Mouse (Mus musculus) stomach, embryonic 14.5 days (tissue): ENCODE data around the gene Gsap. TPM values are rescaled to one million over a fixed set of nuclear protein-coding genes. Genes with fewer than 3 reads are reported as not detected.
"Not testable (repeated sequence)": the region's sequence is repeated elsewhere in the genome, so short reads cannot be mapped to it uniquely, and the experiment has no call there.

Experiments
- ATAC-seq: fragments of 200-750 bp; cut with Nextera tagmentation; 2 replicates; pipeline ENCODE4 v1.8.0; 2017; ENCODE audit warnings: low read depth, moderate TSS enrichment; ENCODE audit not compliant: insufficient number of reproducible peaks, insufficient read depth, low FRiP score
- H3K27ac ChIP-seq: fragments of 300-500 bp; sonication (generic); 2 replicates; pipeline ENCODE4 v1.5.1; 2014; ENCODE audit warnings: mild to moderate bottlenecking, low read length, moderate library complexity, mixed read lengths
- H3K27me3 ChIP-seq: fragments of 300-500 bp; sonication (generic); 2 replicates; pipeline ENCODE4 v1.6.1; 2014; ENCODE audit warnings: low read length, control low read depth, mixed read lengths; ENCODE audit not compliant: control insufficient read depth, insufficient read depth
- H3K36me3 ChIP-seq: fragments of 300-500 bp; sonication (generic); 2 replicates; pipeline ENCODE4 v1.6.1; 2014; ENCODE audit warnings: mild to moderate bottlenecking, control low read depth, low read length, moderate library complexity, mixed read lengths; ENCODE audit not compliant: control insufficient read depth, insufficient read depth
- H3K4me1 ChIP-seq: fragments of 300-500 bp; sonication (generic); 2 replicates; pipeline ENCODE4 v1.6.1; 2014; ENCODE audit warnings: low read length, control low read depth, mixed read lengths; ENCODE audit not compliant: control insufficient read depth, insufficient read depth
- H3K4me2 ChIP-seq: fragments of 300-500 bp; sonication (generic); replicated peaks from 2 replicates; pipeline ENCODE4 v1.6.1; 2014; ENCODE audit warnings: low read depth, low read length, control low read depth
- H3K4me3 ChIP-seq: fragments of 300-500 bp; sonication (generic); 2 replicates; pipeline ENCODE4 v1.5.1; 2014; ENCODE audit warnings: low read depth, low read length, control low read depth
- H3K9ac ChIP-seq: fragments of 300-500 bp; sonication (generic); replicated peaks from 2 replicates; pipeline ENCODE4 v1.6.1; 2014; ENCODE audit warnings: low read depth, mild to moderate bottlenecking, control low read depth, low read length, moderate library complexity, mixed read lengths
- H3K9me3 ChIP-seq: fragments of 300-500 bp; sonication (generic); 2 replicates; pipeline ENCODE4 v1.6.1; 2016; ENCODE audit warnings: low read depth, low read length, control low read depth; ENCODE audit not compliant: control insufficient read depth
- WGBS: fragments of 180-500 bp; shearing (Covaris S2); extraction: QIAGEN DNeasy Blood & Tissue Kit; methylation state at CpG from one replicate; pipeline ENCODE4 v1.1.7; 2014; 5-methylcytosine and 5-hydroxymethylcytosine counted together
- polyA plus RNA-seq: library from polyadenylated mRNA; unstranded; fragments of >200 nt; fragmentation: Nextera tagmentation; extraction: Ambion mirVana; gene quantifications from 2 replicates; pipeline ENCODE4 v1.2.1, GENCODE M21; 2014

Gene Gsap
- polyA plus RNA-seq, 1 experiment from 2014 or later, result 1.8 TPM

DNA sequence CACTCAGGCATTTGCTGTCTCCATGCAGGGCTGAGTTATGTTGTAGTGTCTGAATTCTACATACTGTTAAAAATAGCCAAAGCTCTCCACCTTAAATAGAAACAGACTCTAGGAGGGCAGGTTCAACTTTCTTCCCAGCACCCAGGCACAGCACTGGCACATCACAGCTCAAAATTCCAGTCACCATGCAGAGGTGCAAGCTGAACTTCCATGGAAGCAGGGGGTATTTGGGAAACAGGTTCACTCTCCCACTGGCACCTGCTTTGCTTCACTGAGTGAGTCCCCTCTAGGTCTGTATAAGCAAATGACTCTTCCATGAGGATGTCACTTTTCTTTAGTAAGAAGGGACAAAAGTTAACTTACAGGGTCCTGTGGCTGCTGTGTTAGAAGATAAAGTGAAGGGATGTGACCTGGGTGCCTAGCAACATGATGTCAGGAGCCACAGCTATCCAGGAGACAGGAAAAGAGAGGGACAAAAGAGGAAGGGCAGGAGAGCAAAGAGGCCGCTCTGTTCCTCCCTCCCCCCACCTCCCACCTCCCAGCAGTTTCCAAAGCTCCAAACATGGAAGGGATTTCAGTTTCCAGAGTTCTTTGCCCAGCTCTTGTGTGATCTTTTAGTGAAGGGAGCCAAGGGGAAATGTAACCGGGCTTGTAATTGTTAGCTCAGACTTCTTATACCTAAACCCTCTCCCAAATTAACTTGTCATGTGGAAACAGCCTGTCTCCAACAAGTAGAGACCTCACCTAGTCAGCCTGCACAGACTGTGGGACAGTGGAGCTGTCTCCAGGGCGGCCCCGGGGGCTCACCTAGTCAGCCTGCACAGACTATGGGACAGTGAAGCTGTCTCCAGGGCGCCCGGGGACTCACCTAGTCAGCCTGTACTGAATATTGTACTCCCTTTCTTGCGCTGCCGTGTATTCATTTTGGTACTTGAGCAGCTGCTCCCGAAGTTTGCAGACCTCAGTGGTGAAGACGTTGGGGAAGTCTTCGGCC is 143.9 kb downstream of the Gsap start:
- no peaks in the 10 kb centered on the region for H3K9me3 ChIP-seq
- H3K27ac ChIP-seq, result peak overlapping the region; percentile 44; the same call in 1 of the 2 replicates
- H3K9ac ChIP-seq, result no peak overlapping the region
- H3K4me3 ChIP-seq, result no peak overlapping the region
- no peak overlapping the region for H3K4me2 ChIP-seq
- no peaks in the 10 kb centered on the region for H3K36me3 ChIP-seq
- H3K27me3 ChIP-seq, result no peaks in the 10 kb centered on the region
- H3K4me1 ChIP-seq, result peaks cover 4% of the 10 kb centered on the region; the same call in 1 of the 2 replicates
- 61% methylated on average over 11 of the region's 11 CpGs for whole genome bisulfite sequencing
- ATAC-seq, result 0 out of 2 replicates have a peak, but pooled peaks have one; percentile 65

- Histone ChIP-seq H3K9ac (no peak overlapping the region), H3K9me3 (no peaks in the 10 kb centered on the region), H3K27ac (no peak overlapping the region), H3K4me3 (no peak overlapping the region), H3K4me1 (peaks cover 4% of the 10 kb centered on the region; the same call in 1 of the 2 replicates), H3K4me2 (no peak overlapping the region), H3K36me3 (no peaks in the 10 kb centered on the region), H3K27me3 (no peaks in the 10 kb centered on the region)
- no peak for ATAC-seq
- WGBS, result 70% methylated on average over 5 of the region's 5 CpGs
Measured at GRCm38 (mm10) chr5:21331656-21332055, 145.6 kb downstream of the Gsap start.

DNA sequence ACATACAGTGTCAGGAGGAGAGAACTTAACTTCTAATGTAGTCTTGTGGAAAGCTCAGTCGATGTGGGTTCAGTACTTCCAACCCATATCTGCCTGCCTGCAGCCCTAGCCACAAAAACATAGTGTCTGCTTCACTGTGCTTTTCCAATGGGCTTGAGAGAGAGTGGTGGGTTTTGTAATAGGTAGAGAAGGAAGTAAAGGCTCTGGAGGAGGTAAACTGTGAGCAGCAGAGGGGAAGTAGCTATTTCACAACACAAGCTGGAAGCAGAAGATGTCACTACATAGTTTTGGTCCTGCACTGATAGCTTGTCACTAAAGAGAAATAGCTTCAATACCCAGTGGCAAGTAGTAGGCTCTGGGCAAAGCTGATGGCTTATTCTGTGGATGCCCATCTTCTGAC is 146.1 kb downstream of the Gsap start:
- H3K27ac ChIP-seq, result no peak overlapping the region
- H3K4me2 ChIP-seq, result no peak overlapping the region
- no peaks in the 10 kb centered on the region for H3K36me3 ChIP-seq
- no peaks in the 10 kb centered on the region for H3K27me3 ChIP-seq
- WGBS, result 81% methylated on average over 1 of the region's 1 CpGs
- H3K9me3 ChIP-seq, result no peaks in the 10 kb centered on the region
- H3K4me1 ChIP-seq, result peaks cover 4% of the 10 kb centered on the region; the same call in 1 of the 2 replicates
- no peak overlapping the region for H3K4me3 ChIP-seq
- no peak overlapping the region for H3K9ac ChIP-seq
- no peak for ATAC-seq

- ATAC-seq, H3K9ac ChIP-seq, H3K36me3 ChIP-seq, H3K4me2 ChIP-seq, H3K27ac ChIP-seq, H3K9me3 ChIP-seq, H3K4me3 ChIP-seq, H3K27me3 ChIP-seq, H3K4me1 ChIP-seq: not testable (repeated sequence)
Measured at GRCm38 (mm10) chr5:21342265-21342664, 156.2 kb downstream of the Gsap start.

DNA sequence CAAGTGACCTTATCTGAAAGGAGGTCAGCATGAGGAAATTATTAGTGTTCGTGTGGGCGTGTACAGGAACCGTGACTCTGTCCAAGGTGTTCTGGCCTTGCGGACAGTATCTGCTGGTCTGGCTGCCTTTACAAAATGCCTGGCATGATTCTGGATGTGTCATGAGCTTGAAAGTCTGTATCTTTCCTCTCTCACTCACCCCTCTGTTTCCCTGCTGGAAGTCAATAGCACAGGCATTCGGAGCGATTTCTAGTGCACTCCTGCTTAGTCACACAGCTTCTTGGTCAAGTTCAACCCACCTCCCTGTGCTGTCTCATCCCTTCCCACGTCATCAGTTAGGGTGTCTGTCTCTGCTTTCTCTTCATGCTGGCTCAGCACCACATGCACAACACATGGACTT is 162.3 kb downstream of the Gsap start:
- 84% methylated on average over 7 of the region's 7 CpGs for WGBS
- H3K9me3 ChIP-seq, result no peaks in the 10 kb centered on the region
- ATAC-seq, result no peak
- no peaks in the 10 kb centered on the region for H3K4me1 ChIP-seq
- no peak overlapping the region for H3K27ac ChIP-seq
- no peak overlapping the region for H3K9ac ChIP-seq
- H3K4me2 ChIP-seq, result no peak overlapping the region
- no peaks in the 10 kb centered on the region for H3K27me3 ChIP-seq
- H3K36me3 ChIP-seq, result no peaks in the 10 kb centered on the region
- no peak overlapping the region for H3K4me3 ChIP-seq

- Histone ChIP-seq H3K27ac (no peak overlapping the region), H3K36me3 (no peaks in the 10 kb centered on the region), H3K4me1 (no peaks in the 10 kb centered on the region), H3K27me3 (no peaks in the 10 kb centered on the region), H3K4me3 (no peak overlapping the region), H3K4me2 (no peak overlapping the region), H3K9ac (no peak overlapping the region), H3K9me3 (no peaks in the 10 kb centered on the region)
- no peak for ATAC-seq
Measured at GRCm38 (mm10) chr5:21351678-21352077, 165.6 kb downstream of the Gsap start.

GRCm38 (mm10) chr5:21358648-21359047 is 172.6 kb downstream of the Gsap start:
- 81% methylated on average over 3 of the region's 3 CpGs for WGBS
- no peak overlapping the region for H3K4me3 ChIP-seq

DNA sequence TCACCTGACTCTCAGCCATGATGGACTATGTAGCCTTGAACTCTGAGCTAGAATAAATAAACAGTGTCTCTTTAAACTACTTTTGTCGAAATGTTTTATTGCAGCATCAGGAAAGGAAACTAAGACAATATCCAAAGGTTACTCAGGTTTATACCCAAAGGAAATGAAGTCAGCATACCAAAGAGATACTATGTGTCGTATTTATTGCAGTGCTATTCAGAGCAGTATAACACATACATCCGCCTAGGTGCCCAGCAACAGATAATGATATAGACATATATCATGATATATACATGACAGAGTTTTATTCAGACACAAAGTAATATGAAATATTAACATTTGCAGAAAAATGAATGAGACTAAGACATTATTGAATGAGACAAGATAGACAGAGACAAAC is 177.3 kb downstream of the Gsap start:
- ATAC-seq, result no peak
- H3K27ac ChIP-seq, result no peak overlapping the region
- no peak overlapping the region for H3K4me2 ChIP-seq
- no peaks in the 10 kb centered on the region for H3K36me3 ChIP-seq
- WGBS, result 59% methylated on average over 3 of the region's 3 CpGs
- H3K27me3 ChIP-seq, result no peaks in the 10 kb centered on the region
- no peak overlapping the region for H3K4me3 ChIP-seq
- no peak overlapping the region for H3K9ac ChIP-seq
- H3K9me3 ChIP-seq, result no peaks in the 10 kb centered on the region
- H3K4me1 ChIP-seq, result no peaks in the 10 kb centered on the region

More at GRCm38 (mm10) chr5:21358648-21359047, 172.6 kb downstream of the Gsap start:
- no peak overlapping the region for H3K4me2 ChIP-seq
- no peaks in the 10 kb centered on the region for H3K9me3 ChIP-seq
- no peak for ATAC-seq
- H3K9ac ChIP-seq, result no peak overlapping the region
- H3K27me3 ChIP-seq, result no peaks in the 10 kb centered on the region
- H3K27ac ChIP-seq, result no peak overlapping the region
- no peaks in the 10 kb centered on the region for H3K4me1 ChIP-seq
- no peaks in the 10 kb centered on the region for H3K36me3 ChIP-seq
